Mouse (Mus musculus) T-helper 2 cell (primary cell): ENCODE measurements at regions not wholly inside any gene's neighbourhood (a gene's known extent, or its start where the extent isn't known, plus 50 kb on each side); places are given as distances from the start of the nearest gene placed in this dataset.

Experiments used
- in situ Hi-C: fragments of 300-600 bp; cut with MboI, MseI; formaldehyde crosslinking; loops from one replicate; pipeline ENCODE4 v1.15.1; 2025; ENCODE audit warnings: high pct_unique_total_duplicates

- in situ Hi-C loops: no loop called here
Observed at GRCm38 (mm10) chr15:93807505-93807904, 211.8 kb upstream of the Prickle1 start.

- in situ Hi-C loops: no loop called here
Observed at GRCm38 (mm10) chr15:93804703-93805102, 209.0 kb upstream of the Prickle1 start.

GRCm38 (mm10) chr15:93790531-93790930 lies 194.8 kb upstream of the Prickle1 start:
- in situ Hi-C loops: no loop called here

GRCm38 (mm10) chr15:93789762-93790161 lies 194.1 kb upstream of the Prickle1 start:
- in situ Hi-C loops: no loop called here

- in situ Hi-C loops: no loop called here
Observed at GRCm38 (mm10) chr15:93787361-93787760, 191.7 kb upstream of the Prickle1 start.

- in situ Hi-C loops: no loop called here
Observed at GRCm38 (mm10) chr15:93785846-93786412, 190.2 kb upstream of the Prickle1 start.

- in situ Hi-C loops: no loop called here
Observed at GRCm38 (mm10) chr15:93783736-93784135, 188.0 kb upstream of the Prickle1 start.

GRCm38 (mm10) chr15:93775199-93775745 lies 179.6 kb upstream of the Prickle1 start:
- in situ Hi-C loops: no loop called here

GRCm38 (mm10) chr15:93774340-93774739 lies 178.6 kb upstream of the Prickle1 start:
- in situ Hi-C loops: no loop called here

GRCm38 (mm10) chr15:93766981-93767380 lies 171.3 kb upstream of the Prickle1 start:
- in situ Hi-C loops: no loop called here

- in situ Hi-C loops: no loop called here
Observed at GRCm38 (mm10) chr15:93763047-93763446, 167.4 kb upstream of the Prickle1 start.

GRCm38 (mm10) chr15:93758204-93758836 lies 162.6 kb upstream of the Prickle1 start:
- in situ Hi-C loops: no loop called here

- in situ Hi-C loops: no loop called here
Observed at GRCm38 (mm10) chr15:93755989-93756388, 160.3 kb upstream of the Prickle1 start.

GRCm38 (mm10) chr15:93751817-93752216 lies 156.1 kb upstream of the Prickle1 start:
- in situ Hi-C loops: loop anchor here (5.0 kb wide), 1 partner anchor 465 kb away; no protein-coding TSS in a partner anchor

GRCm38 (mm10) chr15:93750953-93751352 lies 155.3 kb upstream of the Prickle1 start:
- in situ Hi-C loops: loop anchor here (5.0 kb wide), 1 partner anchor 466 kb away; no protein-coding TSS in a partner anchor

- in situ Hi-C loops: no loop called here
Observed at GRCm38 (mm10) chr15:93744191-93744945, 148.7 kb upstream of the Prickle1 start.

GRCm38 (mm10) chr15:93733731-93734510 lies 138.2 kb upstream of the Prickle1 start:
- in situ Hi-C loops: no loop called here

- in situ Hi-C loops: no loop called here
Observed at GRCm38 (mm10) chr15:93732825-93733224, 137.1 kb upstream of the Prickle1 start.

GRCm38 (mm10) chr15:93731161-93731560 lies 135.5 kb upstream of the Prickle1 start:
- in situ Hi-C loops: no loop called here

- in situ Hi-C loops: no loop called here
Observed at GRCm38 (mm10) chr15:93715443-93715842, 119.8 kb upstream of the Prickle1 start.

GRCm38 (mm10) chr15:93713428-93713827 lies 117.7 kb upstream of the Prickle1 start:
- in situ Hi-C loops: no loop called here

- in situ Hi-C loops: no loop called here
Observed at GRCm38 (mm10) chr15:93712594-93712993, 116.9 kb upstream of the Prickle1 start.
